Mouse (Mus musculus) midbrain, embryonic 12.5 days (tissue): ENCODE measurements around the gene Ttc37. TPM values are rescaled to one million over a fixed set of nuclear protein-coding genes. Genes with fewer than 3 reads are reported as not detected.

Experiments
- ATAC-seq: fragments of 200-750 bp; cut with Nextera tagmentation; 2 replicates; pipeline ENCODE4 v1.8.0; 2017; ENCODE audit warnings: low read depth, moderate TSS enrichment, moderate library complexity; ENCODE audit not compliant: low FRiP score
- H3K27ac ChIP-seq: fragments of 300-500 bp; sonication (generic); replicated peaks from 2 replicates; pipeline ENCODE4 v1.5.1; 2016; ENCODE audit warnings: mild to moderate bottlenecking
- H3K27me3 ChIP-seq: fragments of 300-500 bp; sonication (generic); 2 replicates; pipeline ENCODE4 v1.6.1; 2016; ENCODE audit warnings: mild to moderate bottlenecking
- H3K36me3 ChIP-seq: fragments of 300-500 bp; sonication (generic); 2 replicates; pipeline ENCODE4 v1.6.1; 2016
- H3K4me1 ChIP-seq: fragments of 300-500 bp; sonication (generic); 2 replicates; pipeline ENCODE4 v1.6.1; 2016
- H3K4me2 ChIP-seq: fragments of 300-500 bp; sonication (generic); replicated peaks from 2 replicates; pipeline ENCODE4 v1.6.1; 2016; ENCODE audit warnings: mild to moderate bottlenecking, moderate library complexity
- H3K4me3 ChIP-seq: fragments of 300-500 bp; sonication (generic); 2 replicates; pipeline ENCODE4 v1.5.1; 2016; ENCODE audit warnings: mild to moderate bottlenecking
- H3K9ac ChIP-seq: fragments of 300-500 bp; sonication (generic); replicated peaks from 2 replicates; pipeline ENCODE4 v1.6.1; 2016; ENCODE audit warnings: mild to moderate bottlenecking, moderate library complexity
- H3K9me3 ChIP-seq: fragments of 300-500 bp; sonication (generic); 2 replicates; pipeline ENCODE4 v1.6.1; 2016; ENCODE audit warnings: mild to moderate bottlenecking
- WGBS: fragments of 180-500 bp; shearing (Covaris S2); methylation state at CpG from one replicate; pipeline ENCODE4 v1.1.7; 2016; 5-methylcytosine and 5-hydroxymethylcytosine counted together
- polyA plus RNA-seq: library from polyadenylated mRNA; unstranded; fragments of >200 nt; fragmentation: Nextera tagmentation; extraction: Ambion mirVana; gene quantifications from 2 replicates; pipeline ENCODE4 v1.2.1, GENCODE M21; 2016

Ttc37 gene
- 14.2 and 16.5 TPM in 2 replicates for polyA plus RNA-seq

GRCm38 (mm10) chr13:76098493-76099303 lies at the start of gene Ttc37, which contains the start of gene Arsk:
Gene Ttc37, plus strand, starts transcription at chr13:76098734.
Gene Arsk, minus strand, starts transcription at chr13:76098660.
- WGBS = under 1% methylated on average over 34 of the region's 34 CpGs
- Histone ChIP-seq H3K4me2 (peak within 1 kb of the TSS; percentile 59), H3K36me3 (no peaks in the 10 kb centered on the region), H3K27me3 (no peaks in the 10 kb centered on the region), H3K4me1 (0 out of 2 replicates have a peak, but pooled peaks cover 2% of the 10 kb centered on the region), H3K9me3 (no peaks in the 10 kb centered on the region), H3K27ac (peak within 1 kb of the TSS; percentile 67), H3K9ac (peak within 1 kb of the TSS; percentile 71), H3K4me3 (peak within 1 kb of the TSS; percentile 64)
- peak; percentile 94 for ATAC-seq

DNA sequence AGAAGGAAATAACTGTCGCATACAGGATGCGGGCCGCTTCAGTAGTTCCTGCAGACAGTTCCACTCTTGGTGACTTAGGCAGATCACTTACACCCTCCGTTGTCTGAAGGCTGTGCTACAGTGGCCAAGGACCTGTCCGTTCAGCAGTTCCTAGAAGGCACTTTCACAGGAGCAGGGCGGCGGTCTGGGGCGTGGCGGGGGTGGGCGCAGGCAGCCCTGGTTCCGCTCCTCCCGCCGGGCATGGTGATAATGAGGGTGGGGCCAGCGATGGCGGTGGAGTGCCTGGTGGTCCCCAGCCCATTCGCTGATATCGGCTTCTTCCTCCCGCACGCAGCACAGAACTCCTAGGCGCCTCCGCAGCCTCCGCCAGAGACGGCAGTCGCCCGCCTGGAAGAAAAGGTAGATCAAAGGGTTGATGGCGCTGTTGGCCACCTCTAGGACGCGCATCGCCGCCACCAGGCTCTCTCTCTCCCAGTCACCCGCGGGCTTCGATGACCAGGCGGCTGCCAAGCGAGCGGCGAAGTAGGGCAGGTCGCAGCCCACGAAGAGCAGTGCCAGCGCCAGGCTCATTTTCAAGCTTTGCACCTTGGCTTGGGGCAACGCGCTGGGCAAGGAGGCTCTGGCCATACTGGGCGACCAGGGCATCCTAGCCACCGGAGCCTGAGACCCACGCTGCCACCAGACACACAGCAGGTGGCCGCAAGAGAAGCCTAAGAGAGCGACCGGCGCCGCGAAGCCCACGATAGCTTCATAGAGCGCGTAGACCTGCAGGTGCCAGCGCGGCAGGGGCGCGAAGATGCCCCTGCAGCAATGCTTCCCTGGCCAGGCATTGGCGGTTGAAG lies 42.9 kb upstream of the Ttc37 start:
- Histone ChIP-seq H3K27ac (no peak overlapping the region), H3K27me3 (peaks cover 50% of the 10 kb centered on the region), H3K9me3 (no peaks in the 10 kb centered on the region), H3K4me2 (peak overlapping the region; percentile 99), H3K9ac (peak overlapping the region; percentile 60), H3K4me3 (peak overlapping the region; percentile 55), H3K4me1 (peaks cover 17% of the 10 kb centered on the region), H3K36me3 (no peaks in the 10 kb centered on the region)
- 1% methylated on average over 59 of the region's 59 CpGs for WGBS
- ATAC-seq = peak; percentile 57

DNA sequence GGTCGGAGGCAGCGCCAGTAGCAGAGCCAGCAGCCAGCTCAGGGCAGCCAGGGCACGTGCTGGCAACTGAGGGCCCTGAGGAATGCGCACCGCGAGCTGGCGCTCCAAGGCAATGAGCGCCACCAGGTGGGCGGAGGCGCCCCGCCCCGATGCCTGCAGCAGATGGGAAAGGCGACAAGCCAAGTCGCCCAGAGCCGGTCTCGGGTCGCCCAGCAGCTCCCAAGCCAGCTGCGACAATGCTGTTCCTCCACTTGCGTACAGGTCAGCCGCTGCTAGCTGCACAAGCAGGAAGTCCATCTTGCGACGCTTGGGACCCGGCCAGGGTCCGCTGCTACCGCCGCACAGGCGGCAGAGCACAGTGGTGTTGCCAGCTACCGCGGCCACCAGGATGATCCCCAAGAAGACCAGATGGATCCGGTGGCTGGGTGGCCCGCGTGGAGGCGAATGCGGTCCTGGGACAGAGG lies 42.2 kb upstream of the Ttc37 start:
- ATAC-seq = peak; percentile 91
- Histone ChIP-seq H3K4me3 (peak overlapping the region; percentile 55), H3K27me3 (peaks cover 50% of the 10 kb centered on the region), H3K36me3 (no peaks in the 10 kb centered on the region), H3K27ac (no peak overlapping the region), H3K4me2 (peak overlapping the region; percentile 99), H3K4me1 (peaks cover 17% of the 10 kb centered on the region), H3K9ac (peak overlapping the region; percentile 60), H3K9me3 (no peaks in the 10 kb centered on the region)
- WGBS = 0% methylated on average over 34 of the region's 34 CpGs

DNA sequence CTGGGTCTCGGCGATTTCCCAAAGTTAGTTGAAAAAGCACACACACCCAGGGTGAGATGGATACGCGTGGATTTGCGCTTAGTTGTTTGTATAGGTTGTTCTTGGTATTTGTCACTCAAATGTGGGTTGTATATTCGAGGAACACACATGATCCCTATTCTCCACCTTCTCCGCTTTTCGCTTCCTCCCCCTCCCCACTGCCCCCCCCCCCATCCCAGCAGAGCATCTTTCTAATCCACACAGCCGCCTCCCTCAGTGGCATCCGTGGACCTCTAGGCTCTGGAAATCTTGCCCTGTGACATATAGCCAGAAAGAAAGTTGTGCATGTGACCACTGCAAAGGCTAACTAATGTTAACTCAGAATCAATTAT lies 41.7 kb upstream of the Ttc37 start, which contains the start of gene Gpr150:
Gene Gpr150, minus strand, starts transcription at position 101 of the 371 bp plus-strand sequence.
- peak within 1 kb of the TSS; percentile 55 for H3K4me3 ChIP-seq
- H3K27ac ChIP-seq = no peak within 1 kb of the TSS
- no peaks in the 10 kb centered on the region for H3K36me3 ChIP-seq
- no peak for ATAC-seq
- H3K9ac ChIP-seq = peak within 1 kb of the TSS; percentile 60
- WGBS = 8% methylated on average over 10 of the region's 10 CpGs
- H3K4me1 ChIP-seq = peaks cover 17% of the 10 kb centered on the region
- peaks cover 50% of the 10 kb centered on the region for H3K27me3 ChIP-seq
- H3K9me3 ChIP-seq = no peaks in the 10 kb centered on the region
- peak within 1 kb of the TSS; percentile 99 for H3K4me2 ChIP-seq

DNA sequence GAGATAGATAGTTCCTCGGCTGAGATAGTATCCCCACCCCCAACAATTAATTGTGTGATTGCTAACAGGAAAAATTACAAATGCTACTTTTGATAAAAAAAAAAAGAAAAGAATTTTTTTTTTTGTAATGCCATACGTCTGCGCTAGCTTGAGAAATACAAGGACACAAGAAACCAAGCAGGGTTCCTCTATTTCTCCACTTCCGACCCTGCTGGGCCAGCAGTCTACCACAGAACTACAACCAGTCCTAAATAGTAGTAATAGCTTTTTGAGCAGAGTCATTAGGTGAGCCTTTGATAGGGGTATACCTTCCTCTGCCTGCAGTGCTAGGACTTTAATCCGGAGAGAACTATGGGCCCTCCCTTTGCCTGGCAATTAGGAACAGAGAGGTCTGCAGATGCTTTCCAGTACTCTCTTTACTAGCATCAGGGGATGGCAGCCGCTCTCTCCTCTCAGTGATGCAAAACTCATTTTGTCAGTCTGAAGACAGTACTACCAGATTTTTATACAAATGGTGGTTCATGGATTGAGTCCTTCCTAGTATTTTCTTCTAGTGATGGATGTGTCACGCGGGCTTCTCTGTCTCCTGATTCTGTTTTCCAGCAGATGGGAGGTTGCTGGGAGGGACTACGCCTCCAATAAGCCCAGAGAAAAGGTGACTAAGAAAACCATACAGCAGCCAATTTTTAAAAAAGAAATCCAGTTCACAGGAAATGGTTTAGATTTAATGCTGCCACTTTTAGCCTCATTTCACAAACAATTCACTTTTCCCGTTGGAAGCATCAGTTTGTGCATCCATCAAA lies 41.1 kb upstream of the Ttc37 start:
- H3K9me3 ChIP-seq = no peaks in the 10 kb centered on the region
- no peak overlapping the region for H3K9ac ChIP-seq
- H3K27ac ChIP-seq = no peak overlapping the region
- H3K36me3 ChIP-seq = no peaks in the 10 kb centered on the region
- no peak for ATAC-seq
- H3K4me1 ChIP-seq = peaks cover 17% of the 10 kb centered on the region
- no peak overlapping the region; the same call in 1 of the 2 replicates for H3K4me2 ChIP-seq
- H3K27me3 ChIP-seq = peaks cover 50% of the 10 kb centered on the region
- 68% methylated on average over 10 of the region's 10 CpGs for WGBS
- no peak overlapping the region for H3K4me3 ChIP-seq

GRCm38 (mm10) chr13:76059591-76059990 lies 38.9 kb upstream of the Ttc37 start:
- no peak overlapping the region for H3K9ac ChIP-seq
- no peak for ATAC-seq
- H3K4me2 ChIP-seq = no peak overlapping the region
- H3K27me3 ChIP-seq = peaks cover 32% of the 10 kb centered on the region
- H3K9me3 ChIP-seq = no peaks in the 10 kb centered on the region
- peaks cover 17% of the 10 kb centered on the region for H3K4me1 ChIP-seq
- no peak overlapping the region for H3K27ac ChIP-seq
- WGBS = 87% methylated on average over 4 of the region's 4 CpGs
- H3K36me3 ChIP-seq = peaks cover 6% of the 10 kb centered on the region; the same call in 1 of the 2 replicates
- H3K4me3 ChIP-seq = no peak overlapping the region

DNA sequence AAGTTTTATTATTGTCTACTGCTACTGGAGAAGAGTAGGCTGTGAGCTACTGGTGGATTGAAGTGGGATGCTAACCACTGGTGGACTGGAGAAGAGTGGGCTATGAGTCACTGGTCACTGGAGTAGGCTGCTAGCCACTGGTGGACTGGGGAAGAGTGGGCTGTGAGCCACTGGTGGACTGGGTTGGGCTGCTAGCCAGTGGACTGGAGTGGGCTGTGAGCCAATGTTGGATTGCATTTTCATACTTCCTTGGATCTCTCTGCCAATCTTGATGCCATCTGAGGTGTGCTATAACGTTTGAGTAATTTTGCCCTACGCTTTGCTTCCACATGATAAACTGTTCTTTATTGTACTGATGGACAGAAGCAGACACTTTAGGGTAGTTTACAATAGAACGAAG lies 36.4 kb upstream of the Ttc37 start:
- Histone ChIP-seq H3K9ac (no peak overlapping the region), H3K4me2 (no peak overlapping the region), H3K4me3 (no peak overlapping the region), H3K36me3 (peaks cover 12% of the 10 kb centered on the region; the same call in 1 of the 2 replicates), H3K4me1 (no peaks in the 10 kb centered on the region), H3K27ac (no peak overlapping the region), H3K27me3 (peaks cover 9% of the 10 kb centered on the region), H3K9me3 (no peaks in the 10 kb centered on the region)
- no peak for ATAC-seq
- WGBS = 92% methylated on average over 3 of the region's 3 CpGs

- Histone ChIP-seq H3K9ac (no peak overlapping the region), H3K27ac (no peak overlapping the region), H3K4me2 (no peak overlapping the region), H3K9me3 (no peaks in the 10 kb centered on the region), H3K4me1 (no peaks in the 10 kb centered on the region), H3K4me3 (no peak overlapping the region), H3K27me3 (peaks cover 5% of the 10 kb centered on the region; the same call in 1 of the 2 replicates), H3K36me3 (peaks cover 12% of the 10 kb centered on the region; the same call in 1 of the 2 replicates)
- ATAC-seq = no peak
- WGBS = 94% methylated on average over 3 of the region's 3 CpGs
Observed at GRCm38 (mm10) chr13:76062569-76062968, 36.0 kb upstream of the Ttc37 start.

GRCm38 (mm10) chr13:76063548-76063947 lies 35.0 kb upstream of the Ttc37 start:
- Histone ChIP-seq H3K4me1 (no peaks in the 10 kb centered on the region), H3K36me3 (peaks cover 12% of the 10 kb centered on the region; the same call in 1 of the 2 replicates), H3K9ac (no peak overlapping the region), H3K4me3 (no peak overlapping the region), H3K4me2 (no peak overlapping the region), H3K27ac (no peak overlapping the region), H3K27me3 (no peaks in the 10 kb centered on the region), H3K9me3 (no peaks in the 10 kb centered on the region)
- no peak for ATAC-seq
- 89% methylated on average over 4 of the region's 4 CpGs for WGBS

DNA sequence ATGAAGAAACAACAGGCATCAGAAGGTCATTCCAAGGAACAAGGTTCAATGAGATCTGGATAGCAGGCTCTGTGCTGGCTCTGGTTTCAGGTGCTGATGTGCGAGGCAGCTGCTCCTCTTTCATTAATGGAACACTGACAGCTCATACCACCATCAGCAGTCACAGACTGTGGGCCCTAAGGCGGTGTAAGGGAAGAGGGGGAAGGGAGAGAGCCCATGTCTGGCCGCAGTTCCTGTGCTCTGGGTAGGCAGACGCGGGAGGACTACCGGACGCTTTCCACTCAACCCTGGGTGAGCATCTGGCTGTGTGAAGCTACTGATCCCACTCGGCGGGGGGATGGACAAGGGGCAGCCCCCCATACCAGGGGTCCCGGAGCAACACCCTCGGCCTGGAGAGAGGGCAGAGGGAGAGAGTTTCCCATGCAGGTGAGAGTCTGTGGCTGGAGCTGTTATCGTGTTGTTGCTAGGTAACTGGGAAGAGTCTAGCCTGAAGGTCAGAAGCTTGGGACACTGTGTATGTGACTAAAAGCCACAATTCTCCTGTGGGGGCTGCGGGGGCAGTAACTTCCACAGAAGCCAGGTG lies 34.1 kb upstream of the Ttc37 start:
- Histone ChIP-seq H3K36me3 (peaks cover 12% of the 10 kb centered on the region; the same call in 1 of the 2 replicates), H3K27ac (no peak overlapping the region), H3K9ac (no peak overlapping the region), H3K4me3 (no peak overlapping the region), H3K4me2 (no peak overlapping the region), H3K4me1 (no peaks in the 10 kb centered on the region), H3K27me3 (no peaks in the 10 kb centered on the region), H3K9me3 (no peaks in the 10 kb centered on the region)
- 0 out of 2 replicates have a peak, but pooled peaks have one; percentile 38 for ATAC-seq
- whole genome bisulfite sequencing = 84% methylated on average over 13 of the region's 13 CpGs

GRCm38 (mm10) chr13:76074323-76074722 lies 24.2 kb upstream of the Ttc37 start:
- no peak overlapping the region for H3K4me3 ChIP-seq
- H3K27ac ChIP-seq = no peak overlapping the region
- ATAC-seq = no peak
- H3K4me2 ChIP-seq = no peak overlapping the region
- H3K9ac ChIP-seq = no peak overlapping the region
- WGBS = 82% methylated on average over 1 of the region's 1 CpGs
- H3K4me1 ChIP-seq = no peaks in the 10 kb centered on the region
- H3K27me3 ChIP-seq = no peaks in the 10 kb centered on the region
- no peaks in the 10 kb centered on the region for H3K36me3 ChIP-seq
- H3K9me3 ChIP-seq = no peaks in the 10 kb centered on the region
